Mouse (Mus musculus) liver, postnatal 0 days (tissue): ENCODE measurements at regions not wholly inside any gene's neighbourhood (a gene's known extent, or its start where the extent isn't known, plus 50 kb on each side); places are given as distances from the start of the nearest gene placed in this dataset.

Source experiments
- CTCF ChIP-seq: sonication (generic); IDR thresholded peaks from 2 replicates; pipeline ENCODE4 v1.5.1; 2016; ENCODE audit warnings: antibody characterized with exemption, low read depth
- EP300 ChIP-seq: IDR thresholded peaks from 2 replicates; pipeline ENCODE4 v1.6.1; 2016; ENCODE audit warnings: antibody characterized with exemption, low read depth, mild to moderate bottlenecking

DNA sequence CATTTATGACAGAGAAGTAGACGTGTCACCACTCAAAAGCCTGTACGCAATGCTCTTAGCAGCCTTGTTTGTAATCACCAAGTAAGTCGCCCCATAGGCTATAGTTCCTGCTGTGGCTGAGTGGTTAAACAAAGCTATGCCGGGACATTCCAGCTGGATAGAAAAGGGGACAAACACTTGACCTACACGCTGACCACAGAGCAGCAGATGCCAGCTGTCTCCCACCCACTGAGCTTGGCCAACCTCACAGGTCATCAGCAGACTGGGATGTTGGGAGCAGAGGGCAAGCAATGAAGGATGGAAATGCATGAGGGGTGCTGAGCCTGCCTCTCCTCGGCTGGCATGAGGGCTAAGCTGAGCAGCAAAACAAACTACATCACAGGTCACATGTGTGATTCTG is 199.2 kb downstream of the Agtpbp1 start:
- TF ChIP-seq CTCF (no peak), EP300 (no peak)
